Mouse (Mus musculus) megakaryocyte, embryonic 14.5 days (primary cell): ENCODE measurements around the gene Rb1. TPM values are rescaled to one million over a fixed set of nuclear protein-coding genes. Genes with fewer than 3 reads are reported as not detected.

Experiments used
- H3K27me3 ChIP-seq: replicated peaks from 2 replicates; pipeline ENCODE3; 2012; ENCODE audit warnings: inconsistent platforms
- H3K36me3 ChIP-seq: replicated peaks from 2 replicates; pipeline ENCODE3; 2012; ENCODE audit warnings: low read length, inconsistent platforms, mixed read lengths
- H3K4me1 ChIP-seq: 2 replicates; pipeline ENCODE4 v1.6.1; 2012; ENCODE audit warnings: inconsistent platforms
- H3K4me3 ChIP-seq: replicated peaks from 2 replicates; pipeline ENCODE3; 2012; ENCODE audit warnings: moderate library complexity, mild to moderate bottlenecking, inconsistent platforms
- H3K9me3 ChIP-seq: 2 replicates; pipeline ENCODE4 v1.6.1; 2012; ENCODE audit warnings: inconsistent platforms
- FLI1 ChIP-seq: IDR thresholded peaks from 2 replicates; pipeline ENCODE4 v1.6.1; 2012; ENCODE audit warnings: low read length, inconsistent platforms, mixed read lengths
- GATA1 ChIP-seq: IDR thresholded peaks from 3 replicates; pipeline ENCODE4 v1.6.1; 2012; ENCODE audit warnings: mixed read lengths, low read length, inconsistent platforms, borderline replicate concordance
- polyA plus RNA-seq: library from polyadenylated mRNA; stranded (reverse); fragments of >175 nt; gene quantifications from 2 replicates; pipeline ENCODE4 v1.2.3, GENCODE M21; 2012; ENCODE audit warnings: low replicate concordance; ENCODE audit not compliant: insufficient read depth

Rb1 gene
- polyA plus RNA-seq, 1 experiment = 6.4 TPM

- H3K36me3 ChIP-seq = peaks cover 33% of the 10 kb centered on the region
- no peaks in the 10 kb centered on the region for H3K27me3 ChIP-seq
- peaks cover 46% of the 10 kb centered on the region for H3K4me1 ChIP-seq
- H3K9me3 ChIP-seq = no peaks in the 10 kb centered on the region
- TF ChIP-seq GATA1 (no peak), FLI1 (no peak)
- H3K4me3 ChIP-seq = peak overlapping the region; percentile 78
These were observed 14.0 kb upstream of the Rb1 start for GRCm38 (mm10) chr14:73339615-73340014.

DNA sequence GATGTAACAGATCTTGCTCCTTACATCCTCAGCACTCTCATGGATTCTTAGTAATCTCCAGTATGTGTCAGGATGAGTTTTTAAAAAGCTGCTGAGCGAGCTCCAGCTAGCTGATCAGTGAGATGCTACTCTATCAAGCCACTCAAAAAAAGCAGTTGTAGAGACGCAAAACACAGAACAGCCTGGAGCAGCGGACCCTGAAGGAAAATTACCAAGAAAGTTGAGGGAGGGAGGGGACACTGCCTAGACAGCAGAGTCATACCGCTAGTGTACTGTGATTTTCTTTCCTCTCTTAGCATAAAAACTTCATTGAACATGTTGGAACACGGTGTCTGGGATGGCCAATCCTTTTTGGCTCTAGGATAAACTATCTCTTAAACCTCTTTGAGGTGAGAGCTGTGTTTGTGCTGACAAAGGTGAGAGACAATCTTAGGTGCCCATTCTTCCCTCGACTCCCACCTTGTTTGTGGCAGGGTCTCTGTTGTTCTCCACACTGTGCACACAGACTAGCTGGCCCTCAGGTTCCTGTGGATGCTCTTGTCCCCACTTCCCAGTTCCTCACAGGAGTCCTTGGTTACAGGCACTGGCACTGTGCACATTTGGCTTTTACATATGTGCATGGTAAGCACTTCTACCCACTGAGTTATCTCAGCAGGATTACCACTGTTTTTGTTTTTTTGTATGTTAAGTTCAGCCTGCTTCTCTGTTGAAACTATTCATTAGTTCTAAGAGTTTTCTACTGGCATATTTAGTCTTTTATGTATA, 10.9 kb upstream of the Rb1 start:
- no peak overlapping the region for H3K4me3 ChIP-seq
- H3K4me1 ChIP-seq = peaks cover 58% of the 10 kb centered on the region
- peaks cover 12% of the 10 kb centered on the region for H3K36me3 ChIP-seq
- no peaks in the 10 kb centered on the region for H3K27me3 ChIP-seq
- TF ChIP-seq GATA1 (no peak), FLI1 (no peak)
- no peaks in the 10 kb centered on the region for H3K9me3 ChIP-seq

- Histone ChIP-seq H3K4me1 (peaks cover 56% of the 10 kb centered on the region), H3K4me3 (no peak overlapping the region)
- TF ChIP-seq FLI1 (no peak), GATA1 (no peak)
These were observed 9.5 kb upstream of the Rb1 start for GRCm38 (mm10) chr14:73334926-73335805.

GRCm38 (mm10) chr14:73333880-73334279, 8.3 kb upstream of the Rb1 start:
- H3K36me3 ChIP-seq = peaks cover 11% of the 10 kb centered on the region
- H3K4me3 ChIP-seq = no peak overlapping the region
- H3K4me1 ChIP-seq = peaks cover 53% of the 10 kb centered on the region
- H3K27me3 ChIP-seq = no peaks in the 10 kb centered on the region
- H3K9me3 ChIP-seq = no peaks in the 10 kb centered on the region
- TF ChIP-seq GATA1 = no peak
- no peak for TF ChIP-seq FLI1

More at GRCm38 (mm10) chr14:73334926-73335805, 9.5 kb upstream of the Rb1 start:
- Histone ChIP-seq H3K9me3 (no peaks in the 10 kb centered on the region), H3K36me3 (peaks cover 14% of the 10 kb centered on the region), H3K27me3 (no peaks in the 10 kb centered on the region)

- Histone ChIP-seq H3K27me3 (no peaks in the 10 kb centered on the region), H3K36me3 (peaks cover 8% of the 10 kb centered on the region), H3K9me3 (no peaks in the 10 kb centered on the region), H3K4me1 (peaks cover 60% of the 10 kb centered on the region), H3K4me3 (no peak overlapping the region)
- TF ChIP-seq FLI1 (no peak), GATA1 (no peak)
These were observed 5.8 kb upstream of the Rb1 start for GRCm38 (mm10) chr14:73331386-73331785.

DNA sequence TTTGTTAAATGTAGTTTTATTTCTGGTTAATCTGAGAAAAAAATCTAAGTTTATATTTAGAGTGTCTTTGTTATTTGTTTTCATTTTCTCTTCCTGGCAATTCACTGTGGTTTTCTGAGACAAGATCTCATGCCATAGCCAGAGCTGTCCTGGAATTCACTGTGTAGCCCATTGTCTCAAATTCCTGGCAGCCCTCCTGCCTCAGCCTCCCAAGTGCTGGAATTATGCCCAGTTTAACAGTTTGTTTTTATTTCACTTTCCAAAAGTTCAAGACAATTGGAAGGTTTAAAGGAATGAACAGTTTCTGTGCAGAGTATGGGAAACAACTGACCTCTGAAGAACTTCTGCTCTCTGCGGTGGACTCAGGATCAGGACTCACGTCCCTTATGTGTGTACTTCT, 4.2 kb upstream of the Rb1 start:
- no peaks in the 10 kb centered on the region for H3K27me3 ChIP-seq
- H3K4me1 ChIP-seq = peaks cover 57% of the 10 kb centered on the region
- no peak overlapping the region for H3K4me3 ChIP-seq
- no peaks in the 10 kb centered on the region for H3K9me3 ChIP-seq
- peaks cover 2% of the 10 kb centered on the region for H3K36me3 ChIP-seq
- TF ChIP-seq GATA1 (no peak), FLI1 (no peak)

GRCm38 (mm10) chr14:73326511-73326910, 889 bp upstream of the Rb1 start:
- no peaks in the 10 kb centered on the region for H3K27me3 ChIP-seq
- H3K4me3 ChIP-seq = peak overlapping the region; percentile 95
- H3K9me3 ChIP-seq = no peaks in the 10 kb centered on the region
- H3K4me1 ChIP-seq = peaks cover 56% of the 10 kb centered on the region
- H3K36me3 ChIP-seq = peaks cover 8% of the 10 kb centered on the region
- TF ChIP-seq GATA1 = no peak

DNA sequence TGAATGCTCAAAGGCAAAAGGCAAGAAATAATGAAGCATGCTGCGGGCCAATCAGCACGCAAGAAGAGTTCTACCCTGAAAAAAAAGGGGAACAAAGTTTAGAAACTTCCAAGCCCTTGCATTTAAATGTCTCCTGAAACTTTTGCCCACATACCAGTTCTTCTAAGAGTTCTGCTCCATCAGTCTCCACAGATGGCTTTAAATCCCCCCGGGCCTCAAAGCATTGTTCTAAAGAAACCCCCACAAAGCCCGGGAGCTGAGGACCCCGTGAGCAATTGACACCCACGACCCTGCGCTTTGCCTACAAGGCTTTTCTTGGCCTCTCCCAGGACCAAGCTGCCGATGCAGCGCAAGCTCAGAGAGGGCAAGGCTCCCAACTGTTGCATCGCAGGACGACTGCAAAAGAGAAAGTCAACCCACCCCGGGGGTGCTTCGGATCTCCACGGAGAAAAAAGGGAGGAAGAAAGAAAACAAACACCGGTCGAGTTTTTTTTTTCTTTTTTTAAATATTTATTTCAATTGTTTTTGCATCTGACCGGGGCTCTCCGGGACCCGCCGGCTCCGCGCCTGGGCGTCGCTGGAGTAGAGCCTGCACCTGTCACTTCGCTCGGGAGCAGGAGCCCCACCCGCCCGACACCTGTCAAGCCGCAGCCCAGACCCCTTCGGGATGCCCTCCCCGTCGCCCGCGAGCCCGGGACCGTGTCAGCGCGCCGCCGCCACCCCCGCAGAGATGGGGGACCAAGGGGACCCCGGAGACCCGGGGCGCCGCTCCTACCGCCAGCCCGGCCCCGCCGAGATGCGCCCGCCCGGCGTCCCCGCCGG, 777 bp downstream of the Rb1 start:
- no peak for TF ChIP-seq FLI1
- TF ChIP-seq GATA1 = no peak

GRCm38 (mm10) chr14:73323965-73324364, 1.7 kb downstream of the Rb1 start:
- Histone ChIP-seq H3K36me3 (peaks cover 30% of the 10 kb centered on the region), H3K9me3 (no peaks in the 10 kb centered on the region), H3K4me1 (peaks cover 62% of the 10 kb centered on the region), H3K4me3 (peak overlapping the region; percentile 95), H3K27me3 (no peaks in the 10 kb centered on the region)
- TF ChIP-seq GATA1 = no peak
- TF ChIP-seq FLI1 = no peak

More for the DNA sequence above, 777 bp downstream of the Rb1 start:
- Histone ChIP-seq H3K4me1 (peaks cover 60% of the 10 kb centered on the region), H3K27me3 (no peaks in the 10 kb centered on the region), H3K4me3 (peak overlapping the region; percentile 95), H3K36me3 (peaks cover 21% of the 10 kb centered on the region), H3K9me3 (no peaks in the 10 kb centered on the region)
